Mouse (Mus musculus) erythroblast, embryonic 14.5 days (primary cell): ENCODE data around the gene A630023A22Rik. TPM values are rescaled to one million over a fixed set of nuclear protein-coding genes. Genes with fewer than 3 reads are reported as not detected.

Experiments used
- H3K27me3 ChIP-seq: 2 replicates; pipeline ENCODE4 v1.6.1; 2012; ENCODE audit warnings: inconsistent platforms; ENCODE audit not compliant: control insufficient read depth
- H3K36me3 ChIP-seq: 2 replicates; pipeline ENCODE4 v1.6.1; 2012; ENCODE audit warnings: mild to moderate bottlenecking, inconsistent platforms; ENCODE audit not compliant: control insufficient read depth
- H3K4me1 ChIP-seq: 2 replicates; pipeline ENCODE4 v1.6.1; 2012; ENCODE audit warnings: inconsistent platforms; ENCODE audit not compliant: control insufficient read depth
- H3K4me3 ChIP-seq: replicated peaks from 2 replicates; pipeline ENCODE3; 2012; ENCODE audit warnings: moderate library complexity, mild to moderate bottlenecking, inconsistent platforms
- H3K9me3 ChIP-seq: 2 replicates; pipeline ENCODE4 v1.6.1; 2012; ENCODE audit warnings: low read length, inconsistent platforms, mixed read lengths; ENCODE audit not compliant: control insufficient read depth
- GATA1 ChIP-seq: IDR thresholded peaks from 2 replicates; pipeline ENCODE4 v1.6.1; 2012; ENCODE audit warnings: low read length, inconsistent platforms, mixed read lengths
- TAL1 ChIP-seq: IDR thresholded peaks from 3 replicates; pipeline ENCODE4 v1.6.1; 2012; ENCODE audit warnings: low read length, inconsistent platforms, mixed read lengths
- polyA plus RNA-seq: library from polyadenylated mRNA; stranded (reverse); fragments of >175 nt; gene quantifications from 2 replicates; pipeline ENCODE4 v1.2.3, GENCODE M21; 2012

Gene A630023A22Rik
- not detected in 2 replicates for polyA plus RNA-seq

GRCm38 (mm10) chr14:34102601-34103000 lies at the start of gene A630023A22Rik:
TSS of gene A630023A22Rik (minus strand) at chr14:34102754.
- Histone ChIP-seq H3K4me3 (no peak within 1 kb of the TSS), H3K9me3 (no peaks in the 10 kb centered on the region), H3K27me3 (no peaks in the 10 kb centered on the region), H3K4me1 (no peaks in the 10 kb centered on the region), H3K36me3 (no peaks in the 10 kb centered on the region)
- TF ChIP-seq GATA1 (no peak), TAL1 (no peak)

GRCm38 (mm10) chr14:34152342-34152741 lies 49.8 kb upstream of the A630023A22Rik start, which contains the start of gene Npy4r:
TSS of gene Npy4r (minus strand) at chr14:34152489.
- no peak for TF ChIP-seq TAL1
- no peak for TF ChIP-seq GATA1

GRCm38 (mm10) chr14:34142915-34143314 lies 40.4 kb upstream of the A630023A22Rik start:
- H3K4me1 ChIP-seq, result no peaks in the 10 kb centered on the region
- H3K9me3 ChIP-seq, result no peaks in the 10 kb centered on the region
- no peak for TF ChIP-seq GATA1
- TF ChIP-seq TAL1, result no peak
- H3K4me3 ChIP-seq, result no peak overlapping the region
- H3K36me3 ChIP-seq, result no peaks in the 10 kb centered on the region
- H3K27me3 ChIP-seq, result no peaks in the 10 kb centered on the region

More at GRCm38 (mm10) chr14:34152342-34152741, 49.8 kb upstream of the A630023A22Rik start, which contains the start of gene Npy4r:
- no peak within 1 kb of the TSS for H3K4me3 ChIP-seq
- no peaks in the 10 kb centered on the region for H3K36me3 ChIP-seq
- H3K9me3 ChIP-seq, result no peaks in the 10 kb centered on the region
- no peaks in the 10 kb centered on the region for H3K4me1 ChIP-seq
- H3K27me3 ChIP-seq, result no peaks in the 10 kb centered on the region

GRCm38 (mm10) chr14:34142316-34142715 lies 39.8 kb upstream of the A630023A22Rik start:
- TF ChIP-seq TAL1, result no peak
- TF ChIP-seq GATA1, result no peak
- H3K36me3 ChIP-seq, result no peaks in the 10 kb centered on the region
- H3K27me3 ChIP-seq, result no peaks in the 10 kb centered on the region
- H3K9me3 ChIP-seq, result no peaks in the 10 kb centered on the region
- no peak overlapping the region for H3K4me3 ChIP-seq
- H3K4me1 ChIP-seq, result no peaks in the 10 kb centered on the region

- H3K9me3 ChIP-seq, result no peaks in the 10 kb centered on the region
Observed at GRCm38 (mm10) chr14:34139671-34140664, 37.4 kb upstream of the A630023A22Rik start.

GRCm38 (mm10) chr14:34135391-34135790 lies 32.8 kb upstream of the A630023A22Rik start:
- Histone ChIP-seq H3K4me3 (no peak overlapping the region), H3K9me3 (no peaks in the 10 kb centered on the region), H3K4me1 (no peaks in the 10 kb centered on the region), H3K36me3 (no peaks in the 10 kb centered on the region), H3K27me3 (no peaks in the 10 kb centered on the region)
- no peak for TF ChIP-seq GATA1
- TF ChIP-seq TAL1, result no peak

More at GRCm38 (mm10) chr14:34139671-34140664, 37.4 kb upstream of the A630023A22Rik start:
- H3K4me3 ChIP-seq, result no peak overlapping the region
- TF ChIP-seq TAL1 (no peak), GATA1 (no peak)
- H3K4me1 ChIP-seq, result no peaks in the 10 kb centered on the region
- no peaks in the 10 kb centered on the region for H3K27me3 ChIP-seq
- no peaks in the 10 kb centered on the region for H3K36me3 ChIP-seq

- Histone ChIP-seq H3K36me3 (no peaks in the 10 kb centered on the region), H3K4me3 (no peak overlapping the region), H3K27me3 (no peaks in the 10 kb centered on the region), H3K4me1 (no peaks in the 10 kb centered on the region), H3K9me3 (no peaks in the 10 kb centered on the region)
- no peak for TF ChIP-seq GATA1
- TF ChIP-seq TAL1, result no peak
Observed at GRCm38 (mm10) chr14:34131216-34131615, 28.7 kb upstream of the A630023A22Rik start.

- Histone ChIP-seq H3K27me3 (no peaks in the 10 kb centered on the region), H3K9me3 (no peaks in the 10 kb centered on the region), H3K4me1 (no peaks in the 10 kb centered on the region), H3K4me3 (no peak overlapping the region), H3K36me3 (no peaks in the 10 kb centered on the region)
- no peak for TF ChIP-seq TAL1
Observed at GRCm38 (mm10) chr14:34121691-34122090, 19.1 kb upstream of the A630023A22Rik start.

- H3K36me3 ChIP-seq, result no peaks in the 10 kb centered on the region
- H3K4me1 ChIP-seq, result no peaks in the 10 kb centered on the region
- H3K9me3 ChIP-seq, result no peaks in the 10 kb centered on the region
- no peak overlapping the region for H3K4me3 ChIP-seq
- TF ChIP-seq GATA1, result no peak
- TF ChIP-seq TAL1, result no peak
- H3K27me3 ChIP-seq, result no peaks in the 10 kb centered on the region
Observed at GRCm38 (mm10) chr14:34120923-34121351, 18.4 kb upstream of the A630023A22Rik start.
